In the genomic region with DNA sequence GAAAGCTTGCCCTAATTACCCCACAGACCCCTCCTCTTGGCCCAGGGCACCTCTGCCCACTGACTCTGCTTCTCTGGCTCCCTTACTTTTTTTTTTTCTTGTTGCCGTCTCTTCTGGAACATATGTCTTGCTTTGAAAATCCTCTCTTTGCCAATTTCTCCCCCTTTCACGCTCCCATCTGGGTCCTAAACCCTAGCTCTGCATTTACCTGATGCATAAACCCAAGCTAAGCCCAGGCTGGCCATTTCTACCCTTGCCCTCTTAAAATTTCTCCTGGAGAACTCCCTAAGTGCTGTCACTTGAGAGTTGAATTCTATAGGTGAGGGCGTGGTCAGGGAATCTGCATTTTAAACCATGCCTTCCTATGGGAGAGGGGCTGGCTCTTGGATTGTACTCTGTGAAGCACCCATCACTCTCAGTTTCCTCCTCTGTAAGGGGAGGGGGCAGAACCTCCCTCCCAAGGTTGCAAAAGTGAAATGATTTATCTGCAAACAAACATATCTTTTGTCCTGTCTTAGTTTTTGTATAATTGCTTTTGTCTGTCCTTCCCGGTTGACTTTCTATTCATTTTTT, we compare ENCODE assay signal across 12 mouse cellular contexts. TPM values are rescaled to one million over a fixed set of nuclear protein-coding genes. Genes with fewer than 3 reads are reported as not detected.
DNase-seq lines count a peak whose midpoint lies in the region; ATAC-seq lines count a peak whose summit lies in the region.
"Had no signal": no experiment of that assay in that cellular context is flagged by ENCODE, and none has a peak within 500 bp of the region (broad histone marks: within the 10 kb centered on the region; RNA-seq: fewer than 3 reads in every experiment).

No protein-coding gene starts in this region.

- no peak overlapping the region for H3K4me3 ChIP-seq in kidney, embryonic 16.5 days (ENCODE audit: low read length)
- H3K4me3 ChIP-seq in embryonic facial prominence, embryonic 12.5 days, result 0 out of 2 replicates have a peak overlapping the region, but pooled peaks have one; percentile 25
- H3K4me3 ChIP-seq in hindbrain, embryonic 16.5 days (ENCODE audit: low read length), result no peak overlapping the region; the same call in 1 of the 2 replicates
- H3K4me3 ChIP-seq in midbrain, embryonic 16.5 days (ENCODE audit: low read depth, low read length), result no peak overlapping the region; the same call in 1 of the 2 replicates
- H3K4me3 ChIP-seq: heart, adult 2 months had no signal

- no peak overlapping the region for H3K9ac ChIP-seq in kidney, embryonic 16.5 days (replicated peaks; ENCODE audit: low read length)
- no peak overlapping the region for H3K9ac ChIP-seq in embryonic facial prominence, embryonic 12.5 days
- H3K9ac ChIP-seq in hindbrain, embryonic 16.5 days (ENCODE audit: low read depth, low read length), result peak overlapping the region; percentile 52
- peak overlapping the region; percentile 59; the same call in 1 of the 2 replicates for H3K9ac ChIP-seq in midbrain, embryonic 16.5 days (ENCODE audit: low read depth, low read length)

- H3K27ac ChIP-seq in kidney, embryonic 16.5 days (ENCODE audit: low read length), result no peak overlapping the region
- no peak overlapping the region for H3K27ac ChIP-seq in embryonic facial prominence, embryonic 12.5 days
- peak overlapping the region; percentile 74 for H3K27ac ChIP-seq in hindbrain, embryonic 16.5 days (ENCODE audit: low read depth, low read length)
- peak overlapping the region; percentile 85 for H3K27ac ChIP-seq in midbrain, embryonic 16.5 days (ENCODE audit: low read length)
- H3K27ac ChIP-seq: heart, adult 2 months had no signal

- H3K36me3 ChIP-seq in kidney, embryonic 16.5 days (ENCODE audit: insufficient read depth, low read length), result no peaks in the 10 kb centered on the region
- no peaks in the 10 kb centered on the region for H3K36me3 ChIP-seq in embryonic facial prominence, embryonic 12.5 days
- no peaks in the 10 kb centered on the region for H3K36me3 ChIP-seq in hindbrain, embryonic 16.5 days (ENCODE audit: control insufficient read depth, insufficient read depth, low read length)
- no peaks in the 10 kb centered on the region for H3K36me3 ChIP-seq in midbrain, embryonic 16.5 days (ENCODE audit: control insufficient read depth, insufficient read depth, low read length)

- H3K4me1 ChIP-seq in kidney, embryonic 16.5 days (ENCODE audit: insufficient read depth, low read length), result peaks cover 11% of the 10 kb centered on the region
- H3K4me1 ChIP-seq in embryonic facial prominence, embryonic 12.5 days, result peaks cover 12% of the 10 kb centered on the region
- H3K4me1 ChIP-seq in hindbrain, embryonic 16.5 days (ENCODE audit: control insufficient read depth, insufficient read depth, low read depth, low read length), result peaks cover 22% of the 10 kb centered on the region
- peaks cover 25% of the 10 kb centered on the region for H3K4me1 ChIP-seq in midbrain, embryonic 16.5 days (ENCODE audit: control insufficient read depth, insufficient read depth, low read length)

- H3K27me3 ChIP-seq in kidney, embryonic 16.5 days (ENCODE audit: insufficient read depth, low read length), result no peaks in the 10 kb centered on the region; the same call in 1 of the 2 replicates
- 0 out of 2 replicates have a peak, but pooled peaks cover 15% of the 10 kb centered on the region for H3K27me3 ChIP-seq in embryonic facial prominence, embryonic 12.5 days
- H3K27me3 ChIP-seq in hindbrain, embryonic 16.5 days (replicated peaks; ENCODE audit: control insufficient read depth, insufficient read depth, low read length), result no peaks in the 10 kb centered on the region
- H3K27me3 ChIP-seq in midbrain, embryonic 16.5 days (ENCODE audit: control insufficient read depth, insufficient read depth, low read depth, low read length), result no peaks in the 10 kb centered on the region

- peak overlapping the region; percentile 44 for H3K4me2 ChIP-seq in kidney, embryonic 16.5 days (replicated peaks; ENCODE audit: low read depth, low read length)
- peak overlapping the region; percentile 51 for H3K4me2 ChIP-seq in embryonic facial prominence, embryonic 12.5 days (replicated peaks)
- H3K4me2 ChIP-seq in hindbrain, embryonic 16.5 days (ENCODE audit: low read length), result peak overlapping the region; percentile 57
- peak overlapping the region; percentile 64 for H3K4me2 ChIP-seq in midbrain, embryonic 16.5 days (ENCODE audit: low read length)

- no peak for DNase-seq in kidney, postnatal 14 days
- DNase-seq in cerebellum, postnatal 36 days, result no peak
- DNase-seq in left cerebral cortex, adult 9 months (ENCODE audit: low spot score in 2 of 2), result no peak
- DNase-seq: heart, adult 2 months; thymus, adult 18-20 months had no signal

- H3K9me3 ChIP-seq in kidney, embryonic 16.5 days (ENCODE audit: low read length), result no peaks in the 10 kb centered on the region
- no peaks in the 10 kb centered on the region for H3K9me3 ChIP-seq in embryonic facial prominence, embryonic 12.5 days
- H3K9me3 ChIP-seq in hindbrain, embryonic 16.5 days (ENCODE audit: control insufficient read depth, low read length), result no peaks in the 10 kb centered on the region
- no peaks in the 10 kb centered on the region for H3K9me3 ChIP-seq in midbrain, embryonic 16.5 days (replicated peaks; ENCODE audit: control insufficient read depth, low read length, poor library complexity, severe bottlenecking)

- 17% methylated on average over 4 of the region's 4 CpGs for WGBS in kidney, embryonic 16.5 days
- WGBS in embryonic facial prominence, embryonic 12.5 days, result 17% methylated on average over 4 of the region's 4 CpGs
- 9% methylated on average over 4 of the region's 4 CpGs for WGBS in hindbrain, embryonic 16.5 days
- WGBS in midbrain, embryonic 16.5 days, result 15% methylated on average over 4 of the region's 4 CpGs

- no peak for ATAC-seq in kidney, embryonic 16.5 days (ENCODE audit: low FRiP score, low TSS enrichment)
- ATAC-seq in embryonic facial prominence, embryonic 12.5 days (ENCODE audit: insufficient number of reproducible peaks, insufficient read depth, low FRiP score, low TSS enrichment), result no peak
- ATAC-seq in hindbrain, embryonic 16.5 days, result no peak
- no peak for ATAC-seq in midbrain, embryonic 16.5 days
- no peak for ATAC-seq in granulocyte monocyte progenitor cell, adult 5-6 weeks (replicated peaks; ENCODE audit: poor library complexity, severe bottlenecking)

RNA-seq across cellular contexts. Expression of gene Sirpa, which starts 18.8 kb away (rescaled TPM):
- 29.0 and 29.8 TPM in 2 replicates for polyA plus RNA-seq in kidney, embryonic 16.5 days (2015; fragmentation: Nextera tagmentation; extraction: Ambion mirVana)
- 23.9 and 24.3 TPM in 2 replicates for polyA plus RNA-seq in embryonic facial prominence, embryonic 12.5 days (2016; fragmentation: Nextera tagmentation; extraction: Ambion mirVana)
- 31.9 and 34.6 TPM in 2 replicates for polyA plus RNA-seq in hindbrain, embryonic 16.5 days (2015; fragmentation: Nextera tagmentation; extraction: Ambion mirVana)
- 41.3 and 45.9 TPM in 2 replicates for polyA plus RNA-seq in midbrain, embryonic 16.5 days (2015; fragmentation: Nextera tagmentation; extraction: Ambion mirVana)
- total RNA-seq in granulocyte monocyte progenitor cell, adult 5-6 weeks (2014; fragmentation: Nextera tagmentation), result 77.4 and 88.0 TPM in 2 replicates
- 63.8 and 83.6 TPM in 2 replicates for total RNA-seq in granulocyte monocyte progenitor cell, adult 5-6 weeks (2017)

RNA-seq across cellular contexts. Expression of gene F830045P16Rik, which starts 37.4 kb away (rescaled TPM):
- not detected in 2 replicates for polyA plus RNA-seq in kidney, embryonic 16.5 days (2015; fragmentation: Nextera tagmentation; extraction: Ambion mirVana)
- polyA plus RNA-seq in embryonic facial prominence, embryonic 12.5 days (2016; fragmentation: Nextera tagmentation; extraction: Ambion mirVana), result not detected in 2 replicates
- polyA plus RNA-seq in hindbrain, embryonic 16.5 days (2015; fragmentation: Nextera tagmentation; extraction: Ambion mirVana), result not detected in 2 replicates
- not detected in 2 replicates for polyA plus RNA-seq in midbrain, embryonic 16.5 days (2015; fragmentation: Nextera tagmentation; extraction: Ambion mirVana)
- not detected in 2 replicates for total RNA-seq in granulocyte monocyte progenitor cell, adult 5-6 weeks (2014; fragmentation: Nextera tagmentation)
- 0.15 TPM in 1 of 2 replicates, not detected in the other for total RNA-seq in granulocyte monocyte progenitor cell, adult 5-6 weeks (2017)
- total RNA-seq: adrenal gland, postnatal 4 days; ES-E14 had no signal
- polyA plus RNA-seq: heart, adult 2 months had no signal

Comparison
In these comparisons a context has a peak if more than half of its experiments do, and no peak if none do; other contexts are left out.
1. H3K27ac ChIP-seq: peak in hindbrain, embryonic 16.5 days (single experiment) and midbrain, embryonic 16.5 days (single experiment); none in kidney, embryonic 16.5 days (single experiment) and embryonic facial prominence, embryonic 12.5 days (single experiment).
2. H3K9ac ChIP-seq: peak in hindbrain, embryonic 16.5 days (single experiment) and midbrain, embryonic 16.5 days (single experiment); none in kidney, embryonic 16.5 days (single experiment) and embryonic facial prominence, embryonic 12.5 days (single experiment).
3. Peak in every context shown above with its lines, with median percentiles within 50 percentile points of each other: H3K4me2 ChIP-seq.